Mouse (Mus musculus) small intestine, adult 2 months (tissue): Measurements from ENCODE around the gene Spred2.

Source experiments
- CTCF ChIP-seq: fragments of 200-500 bp; IDR thresholded peaks from 2 replicates; pipeline ENCODE4 v1.5.1; 2012; ENCODE audit warnings: low read depth, mild to moderate bottlenecking, control low read depth, inconsistent platforms, low read length, moderate library complexity, mixed read lengths; ENCODE audit not compliant: insufficient replicate concordance, insufficient read length; ENCODE audit errors: extremely low read depth
- POLR2A ChIP-seq: fragments of 200-500 bp; IDR thresholded peaks from 2 replicates; pipeline ENCODE4 v1.6.1; 2012; ENCODE audit warnings: low read depth, mild to moderate bottlenecking, control low read depth, inconsistent platforms, low read length, moderate library complexity

GRCm38 (mm10) chr11:20035343-20035928 is 111.3 kb downstream of the Spred2 start:
- no peak for TF ChIP-seq CTCF
- TF ChIP-seq POLR2A: no peak
